Mouse (Mus musculus) liver, postnatal 0 days (tissue): Measurements from ENCODE around the gene Plekhj1.
A peak's percentile ranks its signal among the peaks of the same experiment; 100 is the strongest.

Source experiments
- CTCF ChIP-seq: sonication (generic); IDR thresholded peaks from 2 replicates; pipeline ENCODE4 v1.5.1; 2016; ENCODE audit warnings: antibody characterized with exemption, low read depth
- EP300 ChIP-seq: IDR thresholded peaks from 2 replicates; pipeline ENCODE4 v1.6.1; 2016; ENCODE audit warnings: antibody characterized with exemption, low read depth, mild to moderate bottlenecking

- peak; percentile 18; the same call in 1 of the 2 replicates for TF ChIP-seq CTCF
- TF ChIP-seq EP300 = peak; percentile 26; the same call in 1 of the 2 replicates
Observed at GRCm38 (mm10) chr10:80798150-80799006, at the start of gene Plekhj1, which contains the start of gene Sf3a2.
